Mouse (Mus musculus): ENCODE measurements around the gene Phactr1.

GRCm38 (mm10) chr13:42737486-42737885 is 57.1 kb downstream of the Phactr1 start:
- TF ChIP-seq CTCF (IDR thresholded peaks at IDR 0.05; ENCODE audit: low read depth, low read length): no peak
- TF ChIP-seq POLR2A (IDR thresholded peaks at IDR 0.05; ENCODE audit: extremely low read depth, insufficient read depth, low read length): no peak
